Mouse (Mus musculus) spleen, postnatal 36 days (tissue): ENCODE measurements around the gene Nova2.

Experiments used
- DNase-seq, 2 experiments: peaks; one replicate each; pipeline ENCODE4 v3.0.0; 2022; ENCODE audit warnings: low spot score in 2 of 2, mixed read lengths in 1 of 2

The Nova2 gene

GRCm38 (mm10) chr7:18923711-18924191 is 1.9 kb upstream of the Nova2 start:
- DNase-seq: no peak

- no peak for DNase-seq
These were observed 1.4 kb upstream of the Nova2 start for GRCm38 (mm10) chr7:18924321-18924720.

- DNase-seq: no peak
These were observed 528 bp downstream of the Nova2 start for GRCm38 (mm10) chr7:18926041-18926790.

- DNase-seq: no peak
These were observed 1.2 kb downstream of the Nova2 start for GRCm38 (mm10) chr7:18926911-18927310.

GRCm38 (mm10) chr7:18927759-18928158 is 2.1 kb downstream of the Nova2 start:
- no peak for DNase-seq

- DNase-seq: no peak
These were observed 16.7 kb downstream of the Nova2 start for GRCm38 (mm10) chr7:18942376-18942775.

GRCm38 (mm10) chr7:18942815-18943214 is 17.1 kb downstream of the Nova2 start:
- DNase-seq: no peak

GRCm38 (mm10) chr7:18948151-18948550 is 22.5 kb downstream of the Nova2 start:
- DNase-seq: peak in 1 of 2 experiments; percentile 4

- no peak for DNase-seq
These were observed 24.3 kb downstream of the Nova2 start for GRCm38 (mm10) chr7:18949781-18950522.

- no peak for DNase-seq
These were observed 25.0 kb downstream of the Nova2 start for GRCm38 (mm10) chr7:18950523-18951315.

GRCm38 (mm10) chr7:18951397-18951796 is 25.7 kb downstream of the Nova2 start:
- no peak for DNase-seq

GRCm38 (mm10) chr7:18957569-18958383 is 32.1 kb downstream of the Nova2 start:
- peak in 1 of 2 experiments; percentile 2 for DNase-seq

GRCm38 (mm10) chr7:18958384-18958766 is 32.7 kb downstream of the Nova2 start:
- DNase-seq: no peak

- DNase-seq: no peak
These were observed 33.8 kb downstream of the Nova2 start for GRCm38 (mm10) chr7:18959446-18959845.

- DNase-seq: no peak
These were observed 36.6 kb downstream of the Nova2 start for GRCm38 (mm10) chr7:18962171-18962792.

GRCm38 (mm10) chr7:18962795-18963194 is 37.1 kb downstream of the Nova2 start:
- no peak for DNase-seq

GRCm38 (mm10) chr7:18963294-18963843 is 37.7 kb downstream of the Nova2 start:
- DNase-seq: no peak

GRCm38 (mm10) chr7:18965312-18965711 is 39.6 kb downstream of the Nova2 start:
- DNase-seq: no peak

- DNase-seq: no peak
These were observed 41.9 kb downstream of the Nova2 start for GRCm38 (mm10) chr7:18967603-18968002.

GRCm38 (mm10) chr7:18970956-18971355 is 45.3 kb downstream of the Nova2 start:
- no peak for DNase-seq
